Mouse (Mus musculus) cerebellum, adult 2 months (tissue): ENCODE measurements around the gene Nkx2-2. TPM values are rescaled to one million over a fixed set of nuclear protein-coding genes. Genes with fewer than 3 reads are reported as not detected.

Source experiments
- DNase-seq, 2 experiments: peaks; one replicate each; pipeline ENCODE4 v3.0.0; 2021
- H3K27ac ChIP-seq: fragments of 200-500 bp; 2 replicates; pipeline ENCODE4 v1.5.1; 2012; ENCODE audit warnings: low read length, control low read depth, inconsistent platforms; ENCODE audit not compliant: insufficient read depth
- H3K27me3 ChIP-seq: fragments of 200-500 bp; 2 replicates; pipeline ENCODE4 v1.6.1; 2012; ENCODE audit warnings: inconsistent platforms, mild to moderate bottlenecking, low read length, moderate library complexity; ENCODE audit not compliant: control insufficient read depth, insufficient read depth
- H3K4me1 ChIP-seq: fragments of 200-500 bp; 2 replicates; pipeline ENCODE4 v1.6.1; 2011; ENCODE audit warnings: low read length; ENCODE audit not compliant: control insufficient read depth, insufficient read depth
- H3K4me3 ChIP-seq: fragments of 200-500 bp; replicated peaks from 2 replicates; pipeline ENCODE3; 2011; ENCODE audit warnings: mild to moderate bottlenecking, low read depth, low read length, control low read depth; ENCODE audit not compliant: insufficient read depth
- CTCF ChIP-seq: fragments of 200-500 bp; IDR thresholded peaks from 2 replicates; pipeline ENCODE4 v1.5.1; 2011; ENCODE audit warnings: low read depth, mild to moderate bottlenecking, control low read depth, low read length, moderate library complexity, borderline replicate concordance; ENCODE audit not compliant: insufficient read depth
- POLR2A ChIP-seq: fragments of 200-500 bp; IDR thresholded peaks from 2 replicates; pipeline ENCODE4 v1.6.1; 2011; ENCODE audit warnings: low read length, control low read depth, borderline replicate concordance; ENCODE audit not compliant: insufficient read depth
- WGBS: fragments of 180-500 bp; shearing (Covaris S2); methylation state at CpG from one replicate; pipeline ENCODE4 v1.1.7; 2018; 5-methylcytosine and 5-hydroxymethylcytosine counted together
- polyA plus RNA-seq: library from polyadenylated mRNA; depleted of rRNA; stranded (reverse); fragments of >200 nt; gene quantifications from 2 replicates; pipeline ENCODE4 v1.2.3, GENCODE M21; 2012; rRNA removed

The Nkx2-2 gene
- polyA plus RNA-seq, result 13.1 and 14.0 TPM in 2 replicates

DNA sequence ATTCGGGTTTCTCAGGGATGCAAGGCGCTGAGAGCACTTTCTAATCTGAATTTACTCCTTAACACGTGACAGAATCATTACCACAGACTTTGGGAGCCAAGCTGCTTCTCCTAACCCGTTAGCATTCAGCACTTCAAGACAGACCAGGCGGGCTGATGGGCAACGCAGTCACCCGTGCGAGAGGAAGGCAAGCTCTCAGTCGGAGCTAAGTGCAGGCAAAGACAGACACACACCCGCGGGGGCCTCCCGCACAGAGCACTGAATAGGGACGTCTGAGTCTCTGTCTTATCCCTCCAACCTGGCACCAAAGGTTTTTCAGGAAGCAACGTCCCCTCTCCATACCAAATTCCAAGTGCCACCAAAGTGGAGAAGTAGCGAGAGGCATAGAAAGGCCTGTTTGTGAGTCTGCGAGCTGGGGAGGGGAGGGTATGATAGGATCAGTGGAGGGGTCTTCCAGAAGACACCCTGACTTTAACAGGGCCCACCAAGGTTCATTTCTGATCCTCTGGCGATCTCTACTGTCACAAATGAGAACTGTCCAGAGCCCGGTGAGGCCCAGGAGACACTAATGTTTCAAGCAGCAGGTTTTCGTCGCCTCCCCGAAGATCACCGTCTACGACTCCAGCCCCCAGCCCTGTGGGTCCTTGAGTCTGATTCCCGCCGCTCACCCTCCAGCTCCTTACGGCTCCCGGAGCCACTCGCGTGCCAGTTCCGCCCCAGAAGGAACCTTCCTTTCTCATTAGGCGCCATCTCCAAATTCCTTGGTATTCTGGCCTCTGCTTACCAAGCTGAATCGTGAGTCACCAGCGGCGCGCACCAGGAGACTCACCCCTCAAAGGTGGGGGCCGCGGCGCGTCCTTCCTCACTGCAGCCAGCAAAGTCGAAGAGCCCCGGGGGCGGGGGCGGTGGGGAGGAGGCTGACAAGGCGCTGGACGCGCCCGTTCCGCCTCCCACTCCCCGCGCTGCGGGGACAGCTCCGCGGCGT, at the start of gene Nkx2-2:
TSS of gene Nkx2-2 (minus strand) at position 973 of the 985 bp plus-strand sequence.
- Histone ChIP-seq H3K4me1 (no peaks in the 10 kb centered on the region), H3K27ac (no peak within 1 kb of the TSS), H3K27me3 (no peaks in the 10 kb centered on the region; the same call in 1 of the 2 replicates), H3K4me3 (no peak within 1 kb of the TSS)
- WGBS, result 2% methylated on average over 53 of the region's 54 CpGs
- no peak for DNase-seq
- TF ChIP-seq CTCF (no peak), POLR2A (no peak)

DNA sequence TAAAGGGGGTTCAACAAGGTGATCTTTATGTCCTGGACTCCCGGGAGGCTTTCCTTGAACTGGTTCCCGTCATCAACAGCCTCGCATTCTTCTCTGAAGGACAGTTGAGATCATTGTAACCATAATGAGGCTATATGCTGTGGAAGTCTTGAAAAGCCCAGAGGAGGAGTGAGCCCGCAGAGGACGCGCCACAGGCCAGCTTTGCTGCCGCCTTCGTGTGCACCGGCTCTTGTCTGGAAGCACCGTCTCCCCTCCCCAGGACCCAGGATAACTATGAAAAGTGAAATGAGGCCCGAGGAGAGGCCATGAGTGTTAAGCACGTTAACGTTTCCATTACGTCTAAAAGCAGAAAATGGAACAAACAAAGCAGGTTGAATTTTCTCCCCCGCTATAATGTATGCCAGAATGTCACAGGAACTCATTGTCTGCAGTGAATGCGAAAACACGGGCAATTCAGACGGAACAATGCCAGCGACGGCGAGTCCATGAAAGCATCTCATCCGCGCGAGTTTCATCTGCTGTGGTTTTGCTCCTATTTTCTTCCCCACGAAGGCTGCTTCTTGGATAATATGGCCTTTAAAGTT, 41.8 kb upstream of the Nkx2-2 start:
- Histone ChIP-seq H3K4me3 (no peak overlapping the region), H3K4me1 (no peaks in the 10 kb centered on the region), H3K27me3 (0 out of 2 replicates have a peak, but pooled peaks cover 1% of the 10 kb centered on the region), H3K27ac (no peak overlapping the region)
- WGBS, result 21% methylated on average over 25 of the region's 25 CpGs
- TF ChIP-seq CTCF (no peak), POLR2A (no peak)
- no peak for DNase-seq

DNA sequence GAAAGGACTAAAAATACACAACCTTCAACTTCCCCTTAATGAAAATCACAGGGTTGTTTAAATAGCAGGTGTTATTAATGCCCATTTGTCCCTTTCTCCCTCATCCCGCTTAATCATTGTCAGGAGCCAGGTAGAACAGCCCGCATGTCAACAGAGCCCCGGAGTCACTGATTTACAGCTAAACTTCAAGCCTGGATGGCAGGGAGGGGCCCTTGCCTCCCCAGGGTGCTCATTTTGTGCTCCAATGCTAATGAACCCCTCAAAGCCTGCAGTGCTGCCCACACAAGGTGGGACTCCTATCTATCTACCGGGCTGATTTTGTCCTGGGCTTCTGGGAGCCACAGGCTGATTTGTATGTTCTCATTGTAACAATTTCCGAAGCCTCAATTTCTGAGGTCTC, 37.1 kb upstream of the Nkx2-2 start:
- Histone ChIP-seq H3K27ac (no peak overlapping the region), H3K4me3 (no peak overlapping the region), H3K4me1 (no peaks in the 10 kb centered on the region), H3K27me3 (0 out of 2 replicates have a peak, but pooled peaks cover 1% of the 10 kb centered on the region)
- 89% methylated on average over 5 of the region's 5 CpGs for WGBS
- DNase-seq, result no peak
- TF ChIP-seq CTCF (no peak), POLR2A (no peak)

DNA sequence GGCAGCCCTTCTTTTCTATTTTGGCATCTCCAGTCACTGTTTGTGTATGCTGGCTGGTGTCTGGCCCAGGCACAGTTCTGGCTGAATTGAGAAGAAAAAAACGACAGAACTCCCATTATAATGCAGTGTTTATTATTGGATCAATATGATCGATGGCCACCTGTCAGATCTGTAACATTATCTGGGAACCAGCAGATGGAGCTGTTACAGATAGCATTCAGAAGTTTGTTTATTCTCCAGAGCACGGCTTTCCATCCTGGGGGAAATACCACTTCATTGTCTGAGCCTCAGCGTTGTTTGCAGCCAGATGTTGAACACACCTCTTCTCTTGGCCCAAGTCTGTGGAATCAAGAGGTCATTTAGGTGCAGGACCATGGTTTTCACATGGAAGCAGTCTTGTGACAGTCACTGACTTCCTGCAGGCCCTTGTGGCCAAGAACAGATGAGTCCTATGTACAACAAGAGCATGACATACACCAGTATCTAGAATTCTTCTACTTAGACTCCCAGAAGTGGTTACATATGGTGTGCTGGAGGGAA, 11.1 kb upstream of the Nkx2-2 start:
- H3K27me3 ChIP-seq, result no peaks in the 10 kb centered on the region; the same call in 1 of the 2 replicates
- no peak overlapping the region for H3K27ac ChIP-seq
- WGBS, result 18% methylated on average over 4 of the region's 4 CpGs
- DNase-seq, result no peak
- H3K4me3 ChIP-seq, result no peak overlapping the region
- no peak for TF ChIP-seq CTCF
- TF ChIP-seq POLR2A, result no peak
- H3K4me1 ChIP-seq, result no peaks in the 10 kb centered on the region

DNA sequence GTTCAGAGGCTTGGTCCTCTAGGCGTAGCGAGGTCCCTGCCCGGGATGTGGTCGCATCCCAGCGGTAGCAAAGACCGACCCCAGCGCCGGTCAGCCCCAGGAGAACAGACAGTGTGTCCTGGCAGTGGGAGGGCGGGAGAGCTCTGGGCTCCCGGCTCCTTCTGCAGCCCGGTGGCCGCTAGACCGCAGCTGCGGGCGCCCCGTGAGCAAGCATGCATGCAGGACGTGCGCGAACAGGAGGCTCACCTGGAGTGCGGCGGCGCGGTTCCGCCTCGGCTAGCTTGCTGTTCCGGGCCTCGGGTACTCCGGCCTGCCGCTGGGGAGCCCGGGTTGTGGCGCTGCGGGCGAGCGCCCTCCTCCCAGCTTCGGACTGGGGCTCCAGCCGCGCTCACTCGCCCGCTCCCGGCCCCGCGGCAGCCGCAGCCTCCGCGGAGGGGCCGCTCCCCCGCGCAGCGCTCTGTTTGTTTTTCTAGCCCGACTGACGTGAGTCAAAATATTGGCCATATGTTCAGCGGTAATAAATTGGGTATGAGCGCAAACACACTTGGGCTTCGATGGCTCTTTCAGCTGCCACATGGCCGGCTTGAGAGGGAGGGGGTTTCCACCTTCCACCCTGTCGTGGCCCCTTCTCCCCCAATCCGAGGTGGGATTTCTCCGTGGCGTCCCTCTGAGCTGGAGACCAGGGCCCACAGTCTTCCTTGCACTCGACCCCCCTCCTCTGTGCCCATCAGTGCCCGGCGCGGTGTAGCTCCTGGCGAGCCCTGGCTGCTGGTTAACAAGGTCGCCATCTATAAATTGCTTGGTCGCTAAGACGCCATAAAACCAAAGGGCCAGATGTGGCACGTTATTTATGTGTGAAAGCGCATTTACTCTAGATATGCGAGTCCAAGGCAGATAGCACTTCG, 920 bp upstream of the Nkx2-2 start:
- TF ChIP-seq CTCF (no peak), POLR2A (no peak)
- 1% methylated on average over 71 of the region's 71 CpGs for WGBS
- H3K4me1 ChIP-seq, result no peaks in the 10 kb centered on the region
- H3K27me3 ChIP-seq, result no peaks in the 10 kb centered on the region; the same call in 1 of the 2 replicates
- no peak overlapping the region for H3K4me3 ChIP-seq
- DNase-seq, result no peak
- H3K27ac ChIP-seq, result no peak overlapping the region

DNA sequence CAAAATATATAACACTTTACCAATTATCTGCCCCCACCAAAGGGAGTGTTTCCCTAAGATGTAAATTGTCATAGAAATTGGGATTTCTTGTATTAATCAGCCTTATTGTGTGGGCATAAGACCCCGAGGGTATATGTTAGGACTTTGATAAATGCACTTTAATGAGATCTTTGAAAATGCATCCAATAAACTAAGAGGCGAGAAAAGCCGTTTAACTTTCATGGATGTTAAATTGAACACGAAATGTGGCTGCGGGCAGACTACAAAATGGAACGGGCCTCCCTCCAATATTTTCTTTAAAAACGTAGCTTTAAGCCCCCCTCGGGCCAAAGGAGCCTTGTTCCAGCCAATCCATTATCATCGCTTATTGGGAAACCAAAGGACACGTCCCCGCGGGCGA, 1.3 kb downstream of the Nkx2-2 start:
- Histone ChIP-seq H3K4me3 (no peak overlapping the region), H3K27me3 (no peaks in the 10 kb centered on the region; the same call in 1 of the 2 replicates), H3K4me1 (no peaks in the 10 kb centered on the region), H3K27ac (no peak overlapping the region)
- no peak for DNase-seq
- no peak for TF ChIP-seq CTCF
- TF ChIP-seq POLR2A, result no peak
- WGBS, result 6% methylated on average over 13 of the region's 13 CpGs
